Mouse (Mus musculus) CH12.LX (cell line): Measurements from ENCODE around the gene Plxnb2. TPM values are rescaled to one million over a fixed set of nuclear protein-coding genes. Genes with fewer than 3 reads are reported as not detected.

ENCODE experiments used
- DNase-seq: peaks from one replicate; pipeline ENCODE4 v3.0.0-alpha.2; 2013; ENCODE audit errors: extremely low read depth
- H3K27ac ChIP-seq: 2 replicates; pipeline ENCODE4 v1.5.1; 2012; ENCODE audit warnings: low read depth, mild to moderate bottlenecking, control low read depth, moderate library complexity; ENCODE audit not compliant: insufficient read depth
- H3K27me3 ChIP-seq: replicated peaks from 2 replicates; pipeline ENCODE3; 2012; ENCODE audit warnings: inconsistent platforms
- H3K36me3 ChIP-seq, 2 experiments: replicated peaks in 1 of 2; 2 replicates each; pipeline versions ENCODE3 to v1.6.1; 2012; ENCODE audit warnings: inconsistent platforms in 1 of 2, low read length in 1 of 2, mild to moderate bottlenecking in 1 of 2, mixed read lengths in 1 of 2, moderate library complexity in 1 of 2; ENCODE audit not compliant: control insufficient read depth in 1 of 2, insufficient read depth in 1 of 2
- H3K4me1 ChIP-seq, 2 experiments: 2 replicates each; pipeline ENCODE4 v1.6.1; 2012; ENCODE audit warnings: inconsistent platforms in 1 of 2, moderate library complexity in 1 of 2; ENCODE audit not compliant: insufficient read depth in 2 of 2, control insufficient read depth in 1 of 2
- H3K4me2 ChIP-seq: 2 replicates; pipeline ENCODE4 v1.6.1; 2012; ENCODE audit warnings: low read depth, mild to moderate bottlenecking, control low read depth; ENCODE audit not compliant: poor library complexity, insufficient read depth, severe bottlenecking
- H3K4me3 ChIP-seq, 3 experiments: fragments of 150-350 bp in 1 of 3; sonication (generic) in 1 of 3; replicated peaks in 1 of 3; 2 replicates each; pipeline versions ENCODE3 to v1.5.1; 2011 to 2012; ENCODE audit warnings: low read depth in 2 of 3, low read length in 2 of 3, mild to moderate bottlenecking in 2 of 3, moderate library complexity in 2 of 3, control low read depth in 1 of 3, improper control_type of control experiment in 1 of 3, inconsistent platforms in 1 of 3, mixed read lengths in 1 of 3; ENCODE audit not compliant: poor library complexity in 1 of 3
- H3K79me2 ChIP-seq: replicated peaks from 2 replicates; pipeline ENCODE4 v1.6.1; 2012; ENCODE audit warnings: mild to moderate bottlenecking, moderate library complexity; ENCODE audit not compliant: control insufficient read depth, poor library complexity, insufficient read depth, severe bottlenecking; ENCODE audit errors: extremely low read depth
- H3K9ac ChIP-seq: 2 replicates; pipeline ENCODE4 v1.6.1; 2012; ENCODE audit warnings: low read depth, mild to moderate bottlenecking, control low read depth, moderate library complexity; ENCODE audit not compliant: insufficient read depth
- H3K9me3 ChIP-seq: replicated peaks from 2 replicates; pipeline ENCODE3; 2012; ENCODE audit warnings: low read length, inconsistent platforms, mixed read lengths
- BHLHE40 ChIP-seq: IDR thresholded peaks from 2 replicates; pipeline ENCODE4 v1.6.1; 2011; ENCODE audit warnings: mild to moderate bottlenecking, low read depth, low read length, improper control_type of control experiment
- CHD1 ChIP-seq: IDR thresholded peaks from 2 replicates; pipeline ENCODE4 v1.6.1; 2012; ENCODE audit warnings: low read depth, low read length, improper control_type of control experiment, inconsistent platforms
- CHD2 ChIP-seq: IDR thresholded peaks from 2 replicates; pipeline ENCODE4 v1.6.1; 2011; ENCODE audit warnings: low read length, improper control_type of control experiment
- ELF1 ChIP-seq: IDR thresholded peaks from 2 replicates; pipeline ENCODE4 v1.6.1; 2014; ENCODE audit warnings: low read depth, mild to moderate bottlenecking, inconsistent platforms, low read length, improper control_type of control experiment
- JUND ChIP-seq: conservative IDR thresholded peaks from 2 replicates; pipeline ENCODE4 v1.6.1; 2011; ENCODE audit warnings: low read depth, low read length, improper control_type of control experiment
- KAT2A ChIP-seq: IDR thresholded peaks from 2 replicates; pipeline ENCODE4 v1.6.1; 2012; ENCODE audit warnings: low read length, improper control_type of control experiment, inconsistent platforms; ENCODE audit not compliant: insufficient replicate concordance
- MAX ChIP-seq: IDR thresholded peaks from 2 replicates; pipeline ENCODE4 v1.6.1; 2011; ENCODE audit warnings: low read length, improper control_type of control experiment
- MAZ ChIP-seq: IDR thresholded peaks from 2 replicates; pipeline ENCODE4 v1.6.1; 2012; ENCODE audit warnings: low read depth, mild to moderate bottlenecking, inconsistent platforms, low read length, improper control_type of control experiment, moderate library complexity
- MEF2A ChIP-seq: IDR thresholded peaks from 2 replicates; pipeline ENCODE4 v1.6.1; 2014; ENCODE audit warnings: low read depth, mild to moderate bottlenecking, inconsistent platforms, low read length, improper control_type of control experiment, borderline replicate concordance
- MXI1 ChIP-seq: IDR thresholded peaks from 2 replicates; pipeline ENCODE4 v1.6.1; 2011; ENCODE audit warnings: mild to moderate bottlenecking, low read depth, low read length, improper control_type of control experiment
- NELFE ChIP-seq: IDR thresholded peaks from 2 replicates; pipeline ENCODE4 v1.6.1; 2011; ENCODE audit warnings: low read depth, low read length, improper control_type of control experiment
- POLR2AphosphoS2 ChIP-seq: IDR thresholded peaks from 2 replicates; pipeline ENCODE4 v1.6.1; 2011; ENCODE audit warnings: low read depth, low read length, improper control_type of control experiment
- RCOR1 ChIP-seq: conservative IDR thresholded peaks from 2 replicates; pipeline ENCODE4 v1.6.1; 2012; ENCODE audit warnings: low read depth, mild to moderate bottlenecking, inconsistent platforms, low read length, improper control_type of control experiment
- SIN3A ChIP-seq: IDR thresholded peaks from 2 replicates; pipeline ENCODE4 v1.6.1; 2012; ENCODE audit warnings: low read length, improper control_type of control experiment, inconsistent platforms
- TCF12 ChIP-seq: IDR thresholded peaks from 2 replicates; pipeline ENCODE4 v1.6.1; 2014; ENCODE audit warnings: low read depth, mild to moderate bottlenecking, inconsistent platforms, low read length, improper control_type of control experiment
- UBTF ChIP-seq: IDR thresholded peaks from 2 replicates; pipeline ENCODE4 v1.6.1; 2012; ENCODE audit warnings: low read depth, mild to moderate bottlenecking, inconsistent platforms, low read length, improper control_type of control experiment, moderate library complexity
- USF1 ChIP-seq: IDR thresholded peaks from 2 replicates; pipeline ENCODE4 v1.6.1; 2014; ENCODE audit warnings: low read depth, mild to moderate bottlenecking, inconsistent platforms, low read length, improper control_type of control experiment
- USF2 ChIP-seq: conservative IDR thresholded peaks from 2 replicates; pipeline ENCODE4 v1.6.1; 2011; ENCODE audit warnings: low read depth, low read length, improper control_type of control experiment
- ZKSCAN1 ChIP-seq: IDR thresholded peaks from 2 replicates; pipeline ENCODE4 v1.6.1; 2012; ENCODE audit warnings: low read depth, inconsistent platforms, low read length, improper control_type of control experiment, borderline replicate concordance
- ZMIZ1 ChIP-seq: IDR thresholded peaks from 2 replicates; pipeline ENCODE4 v1.6.1; 2012; ENCODE audit warnings: low read depth, mild to moderate bottlenecking, inconsistent platforms, low read length, improper control_type of control experiment
- ZNF384 ChIP-seq: IDR thresholded peaks from 2 replicates; pipeline ENCODE4 v1.6.1; 2012; ENCODE audit warnings: low read depth, low read length, improper control_type of control experiment, inconsistent platforms
- dilution Hi-C: fragments of 300-500 bp; cut with MboI; formaldehyde crosslinking; loops from 2 replicates; pipeline ENCODE4 v1.14.3; 2020; ENCODE audit warnings: low sequenced_read_pairs; ENCODE audit not compliant: extremely low pct_unique_long_range_greater_than_20kb, extremely low pct_ligation_motif_present
- in situ Hi-C: fragments of 300-500 bp; cut with MboI; formaldehyde crosslinking; loops from 3 replicates; pipeline ENCODE4 v1.14.3; 2019; ENCODE audit warnings: low sequenced_read_pairs, low pct_ligation_motif_present, low pct_unique_long_range_greater_than_20kb, mixed read lengths
- polyA plus RNA-seq: library from polyadenylated mRNA; unstranded; fragments of >175 nt; gene quantifications from 2 replicates; pipeline ENCODE4 v1.2.1, GENCODE M21; 2012; ENCODE audit warnings: low read depth; ENCODE audit not compliant: insufficient read length
- total RNA-seq, 2 experiments: library from RNA; depleted of rRNA; stranded (reverse); fragments of 300-350 nt in 1 of 2; fragments of >200 nt in 1 of 2; gene quantifications; 2 replicates each; pipeline ENCODE4 v1.2.3; 2012 to 2014

The Plxnb2 gene
- total RNA-seq (2012; rRNA removed) (40.1 and 51.5 TPM in 2 replicates), total RNA-seq (2014; rRNA removed) (2.7 and 2.9 TPM in 2 replicates), polyA plus RNA-seq (4.3 and 4.5 TPM in 2 replicates)

DNA sequence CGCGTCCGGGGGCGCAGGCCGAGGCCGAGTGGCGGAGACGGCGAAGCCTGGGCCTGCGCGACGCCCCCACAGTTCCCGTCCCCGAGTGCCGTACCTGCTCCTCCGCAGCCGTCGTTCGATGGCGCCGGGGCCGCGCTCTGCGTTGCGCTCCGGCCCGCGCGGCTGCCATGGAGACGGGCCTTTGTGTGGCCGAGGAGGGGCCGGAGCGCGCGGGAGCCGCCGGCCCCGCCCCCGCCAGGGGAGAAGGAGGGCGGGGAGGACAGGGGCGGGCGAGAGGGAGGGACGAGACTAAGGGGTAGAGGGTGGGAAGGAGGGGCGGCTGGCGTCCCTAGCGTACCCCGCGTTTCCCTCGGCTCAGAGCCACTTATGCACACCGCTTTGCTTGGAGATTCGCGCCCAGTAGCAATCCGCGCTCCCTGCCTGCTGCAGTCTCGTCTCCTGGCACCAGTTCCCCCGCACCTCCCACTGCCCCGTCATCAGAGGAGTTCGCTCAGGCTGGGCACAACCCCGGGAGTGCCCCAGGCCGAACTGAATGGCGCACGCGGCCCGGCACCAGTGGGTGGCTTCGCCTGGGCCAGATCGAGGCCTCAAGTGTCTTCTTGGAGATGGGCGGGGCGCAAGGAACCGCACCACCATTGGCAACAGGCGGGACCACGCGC, at the start of gene Plxnb2:
TSS of gene Plxnb2 (minus strand) at position 218 of the 659 bp plus-strand sequence.
- Histone ChIP-seq H3K27me3 (no peaks in the 10 kb centered on the region), H3K36me3 (peaks cover 6 to 41% of the 10 kb centered on the region in 2 experiments), H3K4me1 (peaks cover 22 to 48% of the 10 kb centered on the region in 2 experiments), H3K27ac (no peak within 1 kb of the TSS), H3K9ac (peak within 1 kb of the TSS; percentile 35), H3K79me2 (0 out of 2 replicates have a peak, but pooled peaks cover 3% of the 10 kb centered on the region), H3K4me3 (peak within 1 kb of the TSS; percentile 15 to 77 (median 45)), H3K9me3 (peaks cover 8% of the 10 kb centered on the region), H3K4me2 (peak within 1 kb of the TSS; percentile 92)
- TF ChIP-seq BHLHE40 (no peak), MEF2A (no peak), ZKSCAN1 (no peak), RCOR1 (no peak), ZMIZ1 (peak; percentile 29; the same call in 1 of the 2 replicates), TCF12 (no peak), KAT2A (no peak), POLR2AphosphoS2 (no peak), USF2 (no peak), ELF1 (no peak), SIN3A (no peak), CHD1 (no peak), ZNF384 (no peak), JUND (no peak), UBTF (no peak), USF1 (no peak), MXI1 (peak; percentile 14; the same call in 1 of the 2 replicates), MAX (no peak), NELFE (0 out of 2 replicates have a peak, but pooled peaks have one; percentile 11), MAZ (peak; percentile 60; the same call in 1 of the 2 replicates), CHD2 (no peak)
- dilution Hi-C loops = no loop called here
- in situ Hi-C loops = no loop called here
- no peak for DNase-seq
